Mouse (Mus musculus) embryonic facial prominence, embryonic 11.5 days (tissue): Measurements from ENCODE around the gene Egln1. TPM values are rescaled to one million over a fixed set of nuclear protein-coding genes. Genes with fewer than 3 reads are reported as not detected.

Experiments
- ATAC-seq: fragments of 200-750 bp; cut with Nextera tagmentation; replicated peaks from 2 replicates; pipeline ENCODE4 v1.8.0; 2017; ENCODE audit warnings: low read depth; ENCODE audit not compliant: insufficient number of reproducible peaks, low FRiP score, low TSS enrichment
- DNase-seq: peaks from one replicate; pipeline ENCODE4 v3.0.0-alpha.2; 2015; ENCODE audit warnings: low spot score
- H3K27ac ChIP-seq: fragments of 300-500 bp; sonication (generic); replicated peaks from 2 replicates; pipeline ENCODE4 v1.5.1; 2014; ENCODE audit warnings: mild to moderate bottlenecking, low read depth, low read length, control low read depth
- H3K27me3 ChIP-seq: fragments of 300-500 bp; sonication (generic); 2 replicates; pipeline ENCODE4 v1.6.1; 2014; ENCODE audit warnings: mild to moderate bottlenecking, low read length, moderate library complexity, mixed read lengths; ENCODE audit not compliant: control insufficient read depth, insufficient read depth
- H3K36me3 ChIP-seq: fragments of 300-500 bp; sonication (generic); replicated peaks from 2 replicates; pipeline ENCODE4 v1.6.1; 2014; ENCODE audit warnings: low read depth, mild to moderate bottlenecking, low read length, moderate library complexity, mixed read lengths; ENCODE audit not compliant: control insufficient read depth, insufficient read depth
- H3K4me1 ChIP-seq: fragments of 300-500 bp; sonication (generic); 2 replicates; pipeline ENCODE4 v1.6.1; 2014; ENCODE audit warnings: low read length, mixed read lengths; ENCODE audit not compliant: control insufficient read depth, insufficient read depth
- H3K4me2 ChIP-seq: fragments of 300-500 bp; sonication (generic); 2 replicates; pipeline ENCODE4 v1.6.1; 2014; ENCODE audit warnings: low read depth, mild to moderate bottlenecking, control low read depth, low read length, moderate library complexity
- H3K4me3 ChIP-seq: fragments of 300-500 bp; sonication (generic); 2 replicates; pipeline ENCODE4 v1.5.1; 2014; ENCODE audit warnings: low read depth, low read length, control low read depth
- H3K9ac ChIP-seq: fragments of 300-500 bp; sonication (generic); replicated peaks from 2 replicates; pipeline ENCODE4 v1.6.1; 2014; ENCODE audit warnings: mild to moderate bottlenecking, control low read depth, low read length
- H3K9me3 ChIP-seq: fragments of 300-500 bp; sonication (generic); replicated peaks from 2 replicates; pipeline ENCODE4 v1.6.1; 2016; ENCODE audit warnings: mild to moderate bottlenecking, low read length, inconsistent platforms, mixed read lengths; ENCODE audit not compliant: control insufficient read depth
- WGBS: fragments of 180-500 bp; shearing (Covaris S2); extraction: QIAGEN DNeasy Blood & Tissue Kit; methylation state at CpG from one replicate; pipeline ENCODE4 v1.1.7; 2014; 5-methylcytosine and 5-hydroxymethylcytosine counted together
- polyA plus RNA-seq: library from polyadenylated mRNA; unstranded; fragments of >200 nt; fragmentation: Nextera tagmentation; extraction: Ambion mirVana; gene quantifications from 2 replicates; pipeline ENCODE4 v1.2.1, GENCODE M21; 2014

The Egln1 gene
- polyA plus RNA-seq, 1 experiment from 2014 or later = 17.8 TPM

- H3K36me3 ChIP-seq = no peaks in the 10 kb centered on the region; the same call in 1 of the 2 replicates
- H3K27ac ChIP-seq = no peak overlapping the region
- H3K9ac ChIP-seq = no peak overlapping the region
- no peak overlapping the region for H3K4me3 ChIP-seq
- H3K27me3 ChIP-seq = no peaks in the 10 kb centered on the region
- WGBS = 85% methylated on average over 2 of the region's 2 CpGs
- no peak for ATAC-seq
- DNase-seq = no peak
- no peak overlapping the region for H3K4me2 ChIP-seq
- no peaks in the 10 kb centered on the region for H3K4me1 ChIP-seq
- no peaks in the 10 kb centered on the region for H3K9me3 ChIP-seq
Observed at GRCm38 (mm10) chr8:124867126-124867525, 82.0 kb downstream of the Egln1 start.

DNA sequence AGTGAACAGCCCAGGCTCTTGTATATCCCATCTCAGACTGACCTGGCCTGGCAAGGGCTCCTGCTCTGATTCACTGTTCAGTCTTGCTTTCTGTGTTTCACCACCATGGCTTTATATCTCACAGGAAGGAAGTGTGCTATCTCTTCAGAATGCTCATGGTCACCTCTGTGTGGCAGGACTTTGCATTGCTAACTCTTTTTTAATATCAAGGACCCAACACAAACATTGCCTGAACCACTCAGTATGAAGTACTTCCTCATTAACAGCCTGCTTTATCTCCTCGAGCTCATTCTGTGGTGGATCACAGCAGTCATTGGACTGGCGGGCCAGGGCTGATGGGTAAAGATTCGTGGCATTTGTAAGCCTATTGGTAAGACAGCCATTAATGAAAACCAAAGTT, 82.5 kb downstream of the Egln1 start:
- Histone ChIP-seq H3K27me3 (no peaks in the 10 kb centered on the region), H3K4me3 (no peak overlapping the region), H3K4me2 (no peak overlapping the region), H3K36me3 (no peaks in the 10 kb centered on the region; the same call in 1 of the 2 replicates), H3K4me1 (no peaks in the 10 kb centered on the region), H3K27ac (no peak overlapping the region), H3K9me3 (no peaks in the 10 kb centered on the region), H3K9ac (no peak overlapping the region)
- ATAC-seq (no peak), DNase-seq (no peak)
- 87% methylated on average over 3 of the region's 3 CpGs for WGBS

DNA sequence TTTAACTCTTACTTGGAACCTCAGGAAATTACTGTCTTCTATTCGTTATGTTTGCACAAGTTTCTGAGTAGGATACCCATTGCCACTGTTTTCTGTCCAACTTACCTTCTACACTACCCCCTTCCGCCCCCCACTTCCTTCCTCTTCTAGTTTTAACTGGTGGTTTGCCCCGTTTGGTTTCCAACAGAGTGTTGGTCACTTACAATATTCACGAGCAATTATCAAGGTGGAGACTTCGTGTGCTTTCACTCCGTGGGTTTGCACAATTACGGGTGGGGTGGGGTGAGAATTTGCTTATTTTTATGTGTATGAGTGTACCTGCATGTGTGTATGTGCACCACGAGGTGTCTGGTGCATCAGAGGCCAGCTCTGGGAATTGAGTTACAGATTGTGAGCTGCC, 85.4 kb downstream of the Egln1 start:
- Histone ChIP-seq H3K9me3 (no peaks in the 10 kb centered on the region), H3K36me3 (peaks cover 2% of the 10 kb centered on the region; the same call in 1 of the 2 replicates), H3K27ac (0 out of 2 replicates have a peak overlapping the region, but pooled peaks have one; percentile 89), H3K4me3 (peak overlapping the region; percentile 74), H3K4me2 (peak overlapping the region; percentile 69), H3K4me1 (no peaks in the 10 kb centered on the region), H3K9ac (peak overlapping the region; percentile 98), H3K27me3 (no peaks in the 10 kb centered on the region)
- DNase-seq (peak; percentile 1), ATAC-seq (no peak)
- 16% methylated on average over 8 of the region's 8 CpGs for WGBS

DNA sequence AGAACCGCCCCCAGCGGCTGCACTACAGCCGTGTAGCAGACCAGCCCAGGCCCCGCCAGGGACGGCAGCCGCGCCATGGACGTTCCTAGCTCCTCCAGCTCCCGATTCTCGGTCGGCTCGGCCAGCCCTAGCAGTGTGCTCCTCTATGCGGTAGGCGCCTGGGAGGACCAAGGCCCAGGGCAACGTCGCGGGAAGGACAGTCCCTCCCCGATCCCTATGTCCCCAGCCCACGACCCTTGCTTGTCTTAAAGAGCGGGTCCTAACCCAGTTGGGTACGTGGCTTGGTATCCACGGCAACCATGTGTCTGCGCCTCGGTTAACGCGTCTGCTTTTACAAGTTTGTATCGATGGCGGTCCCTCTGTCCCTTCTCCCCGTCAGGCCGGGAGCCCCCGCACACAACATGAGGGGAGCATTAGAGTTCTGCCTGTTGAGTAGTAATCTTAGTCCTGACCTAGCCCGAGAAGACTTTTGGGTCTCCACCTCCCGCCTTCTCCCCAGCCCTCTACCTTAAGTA, 85.9 kb downstream of the Egln1 start:
- peaks cover 2% of the 10 kb centered on the region for H3K36me3 ChIP-seq
- peak overlapping the region; percentile 69 for H3K4me2 ChIP-seq
- peak overlapping the region; percentile 74 for H3K4me3 ChIP-seq
- H3K4me1 ChIP-seq = no peaks in the 10 kb centered on the region
- peak; percentile 91 for ATAC-seq
- peak overlapping the region; percentile 89 for H3K27ac ChIP-seq
- WGBS = under 1% methylated on average over 32 of the region's 33 CpGs
- no peaks in the 10 kb centered on the region for H3K27me3 ChIP-seq
- H3K9me3 ChIP-seq = no peaks in the 10 kb centered on the region
- DNase-seq = no peak
- peak overlapping the region; percentile 98 for H3K9ac ChIP-seq

- H3K4me3 ChIP-seq = peak within 1 kb of the TSS; percentile 74
- no peaks in the 10 kb centered on the region for H3K4me1 ChIP-seq
- H3K36me3 ChIP-seq = peaks cover 2% of the 10 kb centered on the region
- peak; percentile 96 for ATAC-seq
- peak within 1 kb of the TSS; percentile 89 for H3K27ac ChIP-seq
- WGBS = 2% methylated on average over 46 of the region's 55 CpGs
- no peaks in the 10 kb centered on the region for H3K27me3 ChIP-seq
- peak; percentile 95 for DNase-seq
- H3K4me2 ChIP-seq = peak within 1 kb of the TSS; percentile 76
- H3K9me3 ChIP-seq = no peaks in the 10 kb centered on the region
- H3K9ac ChIP-seq = peak within 1 kb of the TSS; percentile 98
Observed at GRCm38 (mm10) chr8:124862321-124863162, 86.6 kb downstream of the Egln1 start, which contains the start of the genes Gnpat and 2810004N23Rik. TSS of gene Gnpat (plus strand) at chr8:124863033. TSS of gene 2810004N23Rik (minus strand) at chr8:124863120.

DNA sequence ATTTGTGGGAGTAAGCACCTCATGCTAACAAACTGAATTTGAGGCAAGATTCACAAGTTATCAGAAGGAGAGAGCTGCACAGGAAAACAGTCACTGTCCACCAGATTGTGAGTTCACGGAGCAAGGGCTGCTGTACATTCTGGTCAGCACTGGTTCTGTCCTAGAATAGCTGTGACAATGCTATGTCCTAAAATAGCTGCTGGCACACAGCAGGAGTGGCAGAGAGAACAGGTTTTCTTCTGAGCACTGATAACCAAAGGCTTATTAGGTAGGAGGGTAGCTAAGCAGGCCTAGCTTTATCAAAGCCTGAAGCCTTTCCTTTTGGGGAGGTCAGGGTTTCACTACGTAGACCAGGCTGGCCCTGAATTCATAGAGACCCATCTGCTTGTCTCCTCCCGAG, 88.9 kb downstream of the Egln1 start:
- Histone ChIP-seq H3K4me1 (no peaks in the 10 kb centered on the region), H3K27ac (no peak overlapping the region), H3K27me3 (no peaks in the 10 kb centered on the region), H3K9ac (no peak overlapping the region), H3K9me3 (no peaks in the 10 kb centered on the region), H3K36me3 (peaks cover 4% of the 10 kb centered on the region), H3K4me3 (no peak overlapping the region), H3K4me2 (no peak overlapping the region)
- no peak for DNase-seq
- WGBS = 93% methylated on average over 3 of the region's 3 CpGs
- no peak for ATAC-seq

DNA sequence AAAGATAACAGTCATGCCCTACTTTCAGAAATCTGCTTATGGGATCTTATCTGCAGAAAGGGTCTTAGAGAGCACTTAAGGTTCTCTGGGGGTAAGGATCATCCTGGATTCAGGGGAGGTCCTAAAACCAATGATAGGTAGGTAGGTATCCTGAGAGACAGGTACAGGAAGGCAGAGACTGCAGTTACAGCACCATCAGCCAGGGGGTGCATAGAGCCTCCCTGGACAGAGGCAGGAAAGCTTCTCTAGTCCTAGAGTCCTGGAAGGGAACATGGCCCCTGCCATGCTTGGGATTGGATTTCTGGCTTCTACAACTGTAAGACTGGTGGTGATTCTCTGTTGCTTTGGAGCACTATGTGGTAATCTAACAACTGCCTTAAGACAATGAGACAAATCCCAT, 89.7 kb downstream of the Egln1 start:
- Histone ChIP-seq H3K4me1 (no peaks in the 10 kb centered on the region), H3K4me2 (no peak overlapping the region), H3K9me3 (no peaks in the 10 kb centered on the region), H3K27me3 (no peaks in the 10 kb centered on the region), H3K9ac (no peak overlapping the region), H3K27ac (no peak overlapping the region), H3K36me3 (peaks cover 9% of the 10 kb centered on the region), H3K4me3 (no peak overlapping the region)
- ATAC-seq (no peak), DNase-seq (peak; percentile 18)
